Mouse (Mus musculus): ENCODE data around the gene Scd2.

DNA sequence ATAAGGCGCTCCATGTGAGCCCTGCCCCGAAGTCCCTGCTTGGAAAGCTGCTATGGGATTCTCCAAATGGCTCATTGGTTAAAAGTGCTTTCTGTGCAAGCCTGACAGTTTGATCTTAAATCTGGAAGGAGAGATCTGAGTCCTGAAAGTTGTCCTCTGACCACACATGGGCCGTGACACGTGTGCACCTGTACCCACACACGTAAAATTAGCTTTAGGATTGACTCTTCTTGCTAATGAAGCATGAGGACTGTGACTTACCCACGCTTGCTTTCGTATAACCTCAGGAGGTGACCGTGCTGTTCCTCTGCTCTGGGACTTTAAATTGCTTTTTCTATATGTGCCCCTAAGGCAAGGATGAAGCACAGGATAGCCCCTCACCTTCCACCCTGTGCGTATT lies 5.6 kb downstream of the Scd2 start:
- TF ChIP-seq CTCF (IDR thresholded peaks at IDR 0.05; ENCODE audit: low read depth): no peak
- TF ChIP-seq EP300 (IDR thresholded peaks at IDR 0.05; ENCODE audit: low read depth): no peak

All from liver, postnatal 0 days (tissue).